Mouse (Mus musculus): ENCODE measurements at regions not wholly inside any gene's neighbourhood (a gene's known extent, or its start where the extent isn't known, plus 50 kb on each side); places are given as distances from the start of the nearest gene placed in this dataset.

DNA sequence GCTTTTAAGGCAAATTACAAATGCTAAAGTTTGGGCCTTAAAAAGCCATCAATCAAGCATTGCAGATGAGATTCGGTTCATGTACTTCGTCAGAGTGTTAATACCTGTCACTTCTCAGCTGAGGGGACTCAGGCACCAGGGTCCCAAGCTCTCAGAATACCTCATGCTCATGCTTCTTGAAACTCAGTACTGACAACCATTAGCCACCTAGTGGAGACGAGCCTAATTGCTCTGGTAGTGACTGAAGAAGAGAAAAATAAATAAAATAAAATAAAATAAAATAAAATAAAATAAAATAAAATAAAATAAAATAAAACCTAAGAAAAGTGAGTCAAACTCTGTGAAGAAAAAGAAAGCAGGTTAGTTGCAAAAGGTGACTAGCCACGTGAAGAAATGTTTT, 121.0 kb downstream of the Gxylt1 start:
- TF ChIP-seq CTCF (IDR thresholded peaks at IDR 0.05; ENCODE audit: insufficient read depth, low read length) (no peak), POLR2A (IDR thresholded peaks at IDR 0.05; ENCODE audit: borderline replicate concordance, extremely low read depth, low read depth, low read length) (no peak)
